Mouse (Mus musculus): ENCODE results near the gene Olfr853.

The Olfr853 gene

DNA sequence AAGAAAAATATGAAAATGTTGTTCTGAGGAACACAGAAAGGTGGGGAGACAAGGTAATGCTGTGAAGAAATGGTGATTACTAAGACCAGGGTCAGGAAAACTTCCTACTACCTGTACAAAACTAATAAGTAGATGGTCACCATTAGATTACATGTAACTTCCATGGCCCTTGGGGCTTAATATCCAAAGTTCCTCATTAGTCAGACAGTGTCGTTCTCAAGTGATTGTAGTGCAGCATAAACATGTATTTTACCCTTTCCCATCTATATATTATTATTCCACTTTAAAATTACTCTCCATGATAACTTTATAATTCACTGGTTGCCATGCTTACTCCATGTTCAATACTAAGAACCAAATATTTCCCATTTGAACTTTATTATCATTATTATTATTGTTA, at the start of gene Olfr853:
Gene Olfr853 (minus strand): TSS at position 101 of the 400 bp plus-strand sequence.
- no peak for DNase-seq (ENCODE audit: low spot score in 2 of 2)

DNA sequence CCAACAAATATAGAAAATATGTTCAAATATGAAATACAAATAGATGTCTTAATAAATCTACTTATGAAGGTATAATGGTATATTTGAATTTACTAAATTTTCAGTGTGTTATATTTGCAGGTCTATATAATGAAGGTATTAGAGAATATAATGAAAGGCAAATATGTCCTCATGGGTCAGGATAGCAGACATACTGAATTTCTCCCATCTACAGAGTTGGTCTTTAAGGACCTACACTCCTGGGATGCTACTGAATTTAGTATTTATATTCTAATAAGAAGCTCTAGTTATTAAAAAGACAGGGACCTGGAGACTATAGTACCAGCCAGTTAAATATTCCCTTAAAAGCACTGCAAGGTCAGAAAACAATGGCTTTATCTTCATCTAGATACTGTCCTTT, 41.4 kb upstream of the Olfr853 start, which contains the start of gene Olfr855:
Gene Olfr855 (plus strand): TSS at position 301 of the 400 bp plus-strand sequence.
- DNase-seq (ENCODE audit: low spot score in 2 of 2): no peak

DNA sequence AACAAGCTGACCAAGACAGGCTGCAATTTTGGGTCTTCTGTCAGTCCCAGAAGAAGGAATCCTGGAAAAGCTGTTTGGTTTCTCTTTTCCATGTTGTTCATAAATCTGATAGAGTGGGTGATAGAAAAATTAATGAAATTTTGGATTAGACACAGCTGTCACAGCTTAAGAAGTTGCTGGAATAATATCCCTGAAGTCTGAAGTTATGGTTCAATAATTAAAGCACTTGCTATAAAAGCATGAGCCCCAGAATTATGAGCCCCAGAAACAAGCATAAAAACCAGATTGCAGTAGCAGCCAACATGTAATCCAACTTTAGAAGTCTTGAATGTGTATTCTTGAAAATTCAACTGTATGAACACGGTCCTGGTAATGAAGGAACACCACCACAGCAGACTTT, 26.4 kb upstream of the Olfr853 start, which contains the start of gene Olfr854:
Gene Olfr854 (minus strand): TSS at position 101 of the 400 bp plus-strand sequence.
- no peak for DNase-seq (ENCODE audit: low spot score in 2 of 2)

DNA sequence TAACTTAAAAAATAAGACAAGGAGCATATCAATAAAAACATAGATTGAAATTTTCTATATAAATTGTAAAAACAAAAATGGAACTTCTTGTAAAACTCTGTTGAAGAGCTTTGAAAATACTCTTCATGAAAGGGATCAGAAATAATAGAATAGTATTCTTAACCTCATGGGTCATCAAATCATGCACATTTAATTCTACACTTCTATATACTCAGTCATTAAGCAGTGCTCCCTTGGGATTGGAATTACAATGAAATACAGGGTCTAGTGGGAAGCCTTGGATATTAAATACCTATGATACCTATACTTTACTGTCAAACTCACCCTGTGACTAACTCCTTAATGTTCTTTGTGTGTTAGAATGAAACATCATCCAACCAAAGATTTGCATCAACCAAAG, 47.9 kb downstream of the Olfr853 start, which contains the start of gene Olfr851:
Gene Olfr851 (plus strand): TSS at position 301 of the 400 bp plus-strand sequence.
- no peak for DNase-seq (ENCODE audit: low spot score in 2 of 2)
